Comparison of ENCODE assay signal across 16 mouse cellular contexts in the genomic region with DNA sequence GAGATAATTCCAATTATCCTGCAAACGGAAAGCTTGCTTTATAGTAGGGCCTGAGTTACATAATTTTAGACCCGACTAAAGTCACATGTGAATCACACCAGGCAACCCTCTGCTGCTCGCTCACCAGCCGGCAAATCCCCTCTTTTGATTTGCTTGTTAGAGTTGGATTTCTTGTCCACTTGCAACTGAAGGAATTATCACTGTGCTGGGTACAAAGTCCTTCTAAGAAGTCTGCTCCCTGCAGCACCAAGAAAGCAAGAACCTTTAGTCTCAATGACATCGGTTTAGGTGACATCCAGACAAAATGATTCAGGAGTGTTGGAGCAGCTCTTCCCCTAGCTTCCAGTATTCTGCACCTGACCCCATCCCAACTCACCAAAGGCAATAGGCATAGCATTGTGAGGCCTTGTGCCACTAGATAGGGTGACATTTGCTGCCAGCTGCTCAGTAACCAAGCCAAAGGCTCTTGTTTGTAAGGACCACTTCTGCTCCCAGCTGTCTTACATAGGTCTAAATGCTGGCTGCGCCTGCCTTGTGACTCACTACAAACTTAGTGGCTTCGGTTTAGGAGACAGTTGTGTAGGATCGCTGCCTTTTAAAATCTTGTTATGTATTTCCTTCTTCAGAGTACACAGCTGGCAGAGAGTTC.
DNase-seq lines count a peak whose midpoint lies in the region; ATAC-seq and TF ChIP-seq lines count a peak whose summit lies in the region.
"Had no signal": no experiment of that assay in that cellular context is flagged by ENCODE, and none has a peak within 500 bp of the region (broad histone marks: within the 10 kb centered on the region; RNA-seq: fewer than 3 reads in every experiment).

No protein-coding gene starts in this region.

- DNase-seq in heart, adult 2 months = peak; percentile 36 to 58
- no peak for DNase-seq in heart, postnatal 25 days (ENCODE audit: low spot score)
- peak; percentile 16 for DNase-seq in lung, postnatal 36 days
- DNase-seq in lung, adult 18-20 months = no peak
- DNase-seq in frontal cortex, postnatal 10 days (ENCODE audit: low spot score in 2 of 2) = no peak
- DNase-seq in neural tube, embryonic 10.5 days (ENCODE audit: extremely low spot score, low spot score) = no peak
- DNase-seq: adrenal gland, adult 2 months; cerebellum, adult 8-10 months; right cerebral cortex, postnatal 4 days had no signal

- no peak for TF ChIP-seq CTCF in heart, adult 2 months (IDR thresholded peaks at IDR 0.05)

- no peak overlapping the region for H3K4me3 ChIP-seq in heart, adult 2 months
- no peak overlapping the region for H3K4me3 ChIP-seq in intestine, embryonic 16.5 days (ENCODE audit: low read length)
- H3K4me3 ChIP-seq: forebrain, embryonic 12.5 days; limb, embryonic 12.5 days; liver, embryonic 15.5 days; midbrain, embryonic 15.5 days had no signal

- H3K27ac ChIP-seq in heart, adult 2 months = peak overlapping the region; percentile 61
- peak overlapping the region; percentile 65 for H3K27ac ChIP-seq in intestine, embryonic 16.5 days (ENCODE audit: low read length)
- H3K27ac ChIP-seq: forebrain, embryonic 12.5 days; limb, embryonic 12.5 days; liver, embryonic 15.5 days; midbrain, embryonic 15.5 days had no signal

- 0 out of 2 replicates have a peak, but pooled peaks have one; percentile 29 for TF ChIP-seq EP300 in heart, adult 2 months (IDR thresholded peaks at IDR 0.05; ENCODE audit: insufficient read depth, low read depth, low read length)

- H3K9me3 ChIP-seq in intestine, embryonic 16.5 days (ENCODE audit: control insufficient read depth, low read length) = no peaks in the 10 kb centered on the region
- H3K9me3 ChIP-seq: forebrain, embryonic 12.5 days; limb, embryonic 12.5 days; liver, embryonic 15.5 days; midbrain, embryonic 15.5 days had no signal

- H3K4me2 ChIP-seq in intestine, embryonic 16.5 days (ENCODE audit: low read depth, low read length) = no peak overlapping the region
- H3K4me2 ChIP-seq: forebrain, embryonic 12.5 days; limb, embryonic 12.5 days; liver, embryonic 15.5 days; midbrain, embryonic 15.5 days had no signal

- H3K4me1 ChIP-seq in heart, adult 2 months (ENCODE audit: control insufficient read depth, insufficient read depth, low read length) = peaks cover 1% of the 10 kb centered on the region; the same call in 1 of the 2 replicates
- H3K4me1 ChIP-seq in intestine, embryonic 16.5 days (ENCODE audit: control insufficient read depth, insufficient read depth, low read length) = 0 out of 2 replicates have a peak, but pooled peaks cover 7% of the 10 kb centered on the region
- H3K4me1 ChIP-seq: forebrain, embryonic 12.5 days; limb, embryonic 12.5 days; liver, embryonic 15.5 days; midbrain, embryonic 15.5 days had no signal

- no peak for TF ChIP-seq POLR2A in heart, adult 2 months (IDR thresholded peaks at IDR 0.05; ENCODE audit: insufficient read depth, low read depth, low read length)

- H3K9ac ChIP-seq in heart, adult 2 months (ENCODE audit: low read depth, low read length) = no peak overlapping the region
- H3K9ac ChIP-seq in intestine, embryonic 16.5 days (ENCODE audit: low read depth, low read length) = no peak overlapping the region
- H3K9ac ChIP-seq: forebrain, embryonic 12.5 days; limb, embryonic 12.5 days; liver, embryonic 15.5 days; midbrain, embryonic 15.5 days had no signal

- peak; percentile 73 for ATAC-seq in intestine, embryonic 16.5 days
- ATAC-seq: hindbrain, embryonic 16.5 days; lung, postnatal 0 days; midbrain, embryonic 15.5 days had no signal

- no peaks in the 10 kb centered on the region for H3K36me3 ChIP-seq in heart, adult 2 months (ENCODE audit: control insufficient read depth, insufficient read depth, low read length)
- no peaks in the 10 kb centered on the region for H3K36me3 ChIP-seq in intestine, embryonic 16.5 days (ENCODE audit: control insufficient read depth, insufficient read depth, low read length)
- H3K36me3 ChIP-seq: forebrain, embryonic 12.5 days; limb, embryonic 12.5 days; liver, embryonic 15.5 days; midbrain, embryonic 15.5 days had no signal

- H3K79me2 ChIP-seq in heart, adult 2 months (replicated peaks; ENCODE audit: control insufficient read depth, insufficient read depth, low read length) = no peaks in the 10 kb centered on the region

- 74% methylated on average over 8 of the region's 8 CpGs for WGBS in heart, adult 2 months
- 71% methylated on average over 8 of the region's 8 CpGs for WGBS in intestine, embryonic 16.5 days

- intact Hi-C loops in heart, adult 2 months (cut with DNase I) = no loop called here
- intact Hi-C loops in heart, postnatal 25 days (cut with DNase I) = no loop called here

- no peaks in the 10 kb centered on the region for H3K27me3 ChIP-seq in heart, adult 2 months (ENCODE audit: control insufficient read depth, insufficient read depth, low read length)
- no peaks in the 10 kb centered on the region for H3K27me3 ChIP-seq in intestine, embryonic 16.5 days (replicated peaks; ENCODE audit: control insufficient read depth, insufficient read depth, low read length)
- H3K27me3 ChIP-seq: forebrain, embryonic 12.5 days; limb, embryonic 12.5 days; liver, embryonic 15.5 days; midbrain, embryonic 15.5 days had no signal

Comparison
In these comparisons a context has a peak if more than half of its experiments do, and no peak if none do; other contexts are left out.
1. DNase-seq: peak in heart, adult 2 months (2 of 2) and lung, postnatal 36 days (single experiment); none in heart, postnatal 25 days (single experiment), lung, adult 18-20 months (0 of 2), frontal cortex, postnatal 10 days (0 of 2) and neural tube, embryonic 10.5 days (single experiment).